In genomic region chr1:186997596-186998304, GRCm38 (mm10) we compare ENCODE assay signal across 23 mouse cellular contexts. TPM values are rescaled to one million over a fixed set of nuclear protein-coding genes. Genes with fewer than 3 reads are reported as not detected.
A peak's percentile ranks its signal among the peaks of the same experiment; 100 is the strongest.
DNase-seq lines count a peak whose midpoint lies in the region; ATAC-seq lines count a peak whose summit lies in the region.
"Had no signal": no experiment of that assay in that cellular context is flagged by ENCODE, and none has a peak within 500 bp of the region (broad histone marks: within the 10 kb centered on the region; RNA-seq: fewer than 3 reads in every experiment).

No protein-coding gene starts in this region.

- ATAC-seq in forebrain, embryonic 12.5 days (ENCODE audit: low FRiP score), result peak; percentile 53
- no peak for ATAC-seq in hindbrain, embryonic 13.5 days (ENCODE audit: low FRiP score)
- no peak for ATAC-seq in midbrain, embryonic 15.5 days (replicated peaks)
- ATAC-seq in intestine, embryonic 16.5 days, result no peak
- ATAC-seq: intestine, embryonic 15.5 days; lung, postnatal 0 days had no signal

- H3K9me3 ChIP-seq in forebrain, embryonic 12.5 days, result no peaks in the 10 kb centered on the region
- H3K9me3 ChIP-seq in hindbrain, embryonic 13.5 days, result no peaks in the 10 kb centered on the region
- no peaks in the 10 kb centered on the region for H3K9me3 ChIP-seq in midbrain, embryonic 15.5 days
- H3K9me3 ChIP-seq in intestine, embryonic 16.5 days (ENCODE audit: control insufficient read depth, low read length), result no peaks in the 10 kb centered on the region
- H3K9me3 ChIP-seq: embryonic facial prominence, embryonic 12.5 days; intestine, embryonic 15.5 days had no signal

- no peaks in the 10 kb centered on the region for H3K36me3 ChIP-seq in forebrain, embryonic 12.5 days (replicated peaks)
- H3K36me3 ChIP-seq in hindbrain, embryonic 13.5 days, result no peaks in the 10 kb centered on the region
- no peaks in the 10 kb centered on the region for H3K36me3 ChIP-seq in midbrain, embryonic 15.5 days (replicated peaks)
- no peaks in the 10 kb centered on the region for H3K36me3 ChIP-seq in intestine, embryonic 16.5 days (ENCODE audit: control insufficient read depth, insufficient read depth, low read length)
- H3K36me3 ChIP-seq: embryonic facial prominence, embryonic 12.5 days; intestine, embryonic 15.5 days; liver, embryonic 13.5 days had no signal

- no peaks in the 10 kb centered on the region for H3K27me3 ChIP-seq in forebrain, embryonic 12.5 days
- H3K27me3 ChIP-seq in hindbrain, embryonic 13.5 days, result no peaks in the 10 kb centered on the region
- no peaks in the 10 kb centered on the region for H3K27me3 ChIP-seq in midbrain, embryonic 15.5 days (replicated peaks)
- no peaks in the 10 kb centered on the region for H3K27me3 ChIP-seq in intestine, embryonic 16.5 days (replicated peaks; ENCODE audit: control insufficient read depth, insufficient read depth, low read length)
- H3K27me3 ChIP-seq: embryonic facial prominence, embryonic 12.5 days; intestine, embryonic 15.5 days; liver, embryonic 13.5 days; megakaryocyte, embryonic 14.5 days had no signal

- peak overlapping the region; percentile 74; the same call in 1 of the 2 replicates for H3K27ac ChIP-seq in forebrain, embryonic 12.5 days
- no peak overlapping the region for H3K27ac ChIP-seq in hindbrain, embryonic 13.5 days
- H3K27ac ChIP-seq in midbrain, embryonic 15.5 days, result no peak overlapping the region
- no peak overlapping the region for H3K27ac ChIP-seq in intestine, embryonic 16.5 days (ENCODE audit: low read length)
- H3K27ac ChIP-seq: embryonic facial prominence, embryonic 12.5 days; gastrocnemius, adult 2 months; heart, adult 2 months; intestine, embryonic 15.5 days; liver, embryonic 13.5 days; stomach, postnatal 0 days had no signal

- H3K4me3 ChIP-seq in forebrain, embryonic 12.5 days (replicated peaks), result no peak overlapping the region
- H3K4me3 ChIP-seq in hindbrain, embryonic 13.5 days, result no peak overlapping the region
- no peak overlapping the region for H3K4me3 ChIP-seq in midbrain, embryonic 15.5 days
- H3K4me3 ChIP-seq in intestine, embryonic 16.5 days (ENCODE audit: low read length), result no peak overlapping the region
- H3K4me3 ChIP-seq: embryonic facial prominence, embryonic 12.5 days; gastrocnemius, adult 2 months; heart, adult 2 months; intestine, embryonic 15.5 days; liver, embryonic 13.5 days had no signal

- H3K4me1 ChIP-seq in forebrain, embryonic 12.5 days, result peaks cover 7% of the 10 kb centered on the region
- peaks cover 10% of the 10 kb centered on the region for H3K4me1 ChIP-seq in hindbrain, embryonic 13.5 days (replicated peaks)
- H3K4me1 ChIP-seq in midbrain, embryonic 15.5 days, result peaks cover 10% of the 10 kb centered on the region; the same call in 1 of the 2 replicates
- no peaks in the 10 kb centered on the region for H3K4me1 ChIP-seq in intestine, embryonic 16.5 days (ENCODE audit: control insufficient read depth, insufficient read depth, low read length)
- H3K4me1 ChIP-seq: embryonic facial prominence, embryonic 12.5 days; intestine, embryonic 15.5 days; liver, embryonic 13.5 days; megakaryocyte, embryonic 14.5 days had no signal

- H3K4me2 ChIP-seq in forebrain, embryonic 12.5 days, result peak overlapping the region; percentile 6; the same call in 1 of the 2 replicates
- 0 out of 2 replicates have a peak overlapping the region, but pooled peaks have one; percentile 13 for H3K4me2 ChIP-seq in hindbrain, embryonic 13.5 days
- 0 out of 2 replicates have a peak overlapping the region, but pooled peaks have one; percentile 14 for H3K4me2 ChIP-seq in midbrain, embryonic 15.5 days
- no peak overlapping the region for H3K4me2 ChIP-seq in intestine, embryonic 16.5 days (ENCODE audit: low read depth, low read length)
- H3K4me2 ChIP-seq: embryonic facial prominence, embryonic 12.5 days; intestine, embryonic 15.5 days; liver, embryonic 13.5 days had no signal

- H3K9ac ChIP-seq in forebrain, embryonic 12.5 days, result no peak overlapping the region
- H3K9ac ChIP-seq in hindbrain, embryonic 13.5 days, result no peak overlapping the region
- no peak overlapping the region for H3K9ac ChIP-seq in midbrain, embryonic 15.5 days
- H3K9ac ChIP-seq in intestine, embryonic 16.5 days (ENCODE audit: low read depth, low read length), result no peak overlapping the region
- H3K9ac ChIP-seq: embryonic facial prominence, embryonic 12.5 days; intestine, embryonic 15.5 days; liver, embryonic 13.5 days had no signal

- peak; percentile 3 for DNase-seq in brain, adult 2 months (ENCODE audit: low read depth, low spot score)
- no peak for DNase-seq in right cerebral cortex, adult 18-20 months
- DNase-seq in right cerebral cortex, adult 2 months (ENCODE audit: low spot score in 2 of 2), result no peak
- DNase-seq: cerebellum, adult 11-12 months; cerebellum, postnatal 36 days; gastrocnemius, adult 2 months; heart, adult 2 months; heart, postnatal 10 days; kidney, postnatal 10 days; layer of hippocampus, adult 9-11 months; left cerebral cortex, postnatal 4 days; liver, embryonic 13.5 days; thymus, postnatal 25 days had no signal

- 66% methylated on average over 21 of the region's 21 CpGs for WGBS in forebrain, embryonic 12.5 days
- 46% methylated on average over 21 of the region's 21 CpGs for WGBS in hindbrain, embryonic 13.5 days
- 49% methylated on average over 21 of the region's 21 CpGs for WGBS in midbrain, embryonic 15.5 days
- WGBS in intestine, embryonic 16.5 days, result 77% methylated on average over 21 of the region's 21 CpGs

RNA-seq across cellular contexts. Expression of gene D1Pas1, which starts 30.5 kb away (rescaled TPM):
- 0.08 TPM in 1 of 2 replicates, not detected in the other for polyA plus RNA-seq in forebrain, embryonic 12.5 days (2016; fragmentation: Nextera tagmentation; extraction: Ambion mirVana)
- 0.21 and 0.23 TPM in 2 replicates for polyA plus RNA-seq in hindbrain, embryonic 13.5 days (2015; fragmentation: Nextera tagmentation; extraction: Ambion mirVana)
- 0.09 TPM in 1 of 2 replicates, not detected in the other for polyA plus RNA-seq in midbrain, embryonic 15.5 days (2015; fragmentation: Nextera tagmentation; extraction: Ambion mirVana)
- polyA plus RNA-seq in intestine, embryonic 16.5 days (2015; fragmentation: Nextera tagmentation; extraction: Ambion mirVana), result 0.04 and 0.06 TPM in 2 replicates
- polyA plus RNA-seq: C2C12; embryonic facial prominence, embryonic 12.5 days; heart, adult 2 months; liver, embryonic 13.5 days; lung, postnatal 0 days; stomach, postnatal 0 days had no signal
